Mouse (Mus musculus) G1E (cell line): ENCODE measurements around the gene Spint5. TPM values are rescaled to one million over a fixed set of nuclear protein-coding genes. Genes with fewer than 3 reads are reported as not detected.

Experiments
- ATAC-seq: 2 replicates; pipeline ENCODE4 v1.8.0; 2016; ENCODE audit warnings: mild to moderate bottlenecking; ENCODE audit not compliant: insufficient number of reproducible peaks, poor library complexity, low FRiP score, severe bottlenecking; ENCODE audit errors: extremely low read depth
- DNase-seq: peaks from one replicate; pipeline ENCODE4 v3.0.0; 2012; ENCODE audit warnings: low spot score
- H3K27me3 ChIP-seq: 2 replicates; pipeline ENCODE4 v1.6.1; 2012; ENCODE audit warnings: mild to moderate bottlenecking, low read length, inconsistent platforms; ENCODE audit not compliant: insufficient read depth
- H3K36me3 ChIP-seq: replicated peaks from 2 replicates; pipeline ENCODE3; 2012; ENCODE audit warnings: mild to moderate bottlenecking, inconsistent platforms
- H3K4me1 ChIP-seq: 2 replicates; pipeline ENCODE4 v1.6.1; 2012; ENCODE audit warnings: low read depth, low read length, inconsistent platforms, mixed read lengths; ENCODE audit not compliant: insufficient read depth
- H3K4me3 ChIP-seq: 2 replicates; pipeline ENCODE4 v1.5.1; 2012; ENCODE audit warnings: low read depth, mild to moderate bottlenecking, inconsistent platforms, low read length, moderate library complexity, mixed read lengths
- H3K9me3 ChIP-seq: replicated peaks from 2 replicates; pipeline ENCODE4 v1.6.1; 2012; ENCODE audit warnings: inconsistent platforms
- CTCF ChIP-seq: IDR thresholded peaks from 2 replicates; pipeline ENCODE4 v1.5.1; 2012; ENCODE audit warnings: low read depth, low read length, inconsistent platforms, mixed read lengths
- GATA1 ChIP-seq: IDR thresholded peaks from 2 replicates; pipeline ENCODE4 v1.6.1; 2012; ENCODE audit warnings: borderline replicate concordance, low read length, inconsistent platforms, mixed read lengths
- GATA2 ChIP-seq: IDR thresholded peaks from 2 replicates; pipeline ENCODE4 v1.6.1; 2012; ENCODE audit warnings: low read depth, low read length, inconsistent platforms, borderline replicate concordance
- POLR2AphosphoS5 ChIP-seq: IDR thresholded peaks from 2 replicates; pipeline ENCODE4 v1.6.1; 2012; ENCODE audit warnings: low read depth, low read length, inconsistent platforms; ENCODE audit not compliant: insufficient replicate concordance
- TAL1 ChIP-seq: conservative IDR thresholded peaks from 2 replicates; pipeline ENCODE4 v1.6.1; 2012; ENCODE audit warnings: low read depth, low read length, inconsistent platforms, mixed read lengths
- polyA plus RNA-seq: library from polyadenylated mRNA; stranded (reverse); fragments of >175 nt; gene quantifications from 2 replicates; pipeline ENCODE4 v1.2.3, GENCODE M21; 2012
- total RNA-seq, 2 experiments: library from RNA; stranded (forward) in 1 of 2; stranded (reverse) in 1 of 2; fragments of 200-1000 nt in 1 of 2; fragments of >200 nt in 1 of 2; fragmentation: Nextera tagmentation in 1 of 2; gene quantifications; 2 replicates each; pipeline ENCODE4 v1.2.3; 2014 to 2017

Gene Spint5
- total and polyA plus RNA-seq, 3 experiments, result not detected

GRCm38 (mm10) chr2:164678848-164679625 lies 36.1 kb upstream of the Spint5 start:
- Histone ChIP-seq H3K4me1 (peaks cover 7% of the 10 kb centered on the region), H3K9me3 (peaks cover 2% of the 10 kb centered on the region; the same call in 1 of the 2 replicates), H3K4me3 (no peak overlapping the region), H3K36me3 (no peaks in the 10 kb centered on the region), H3K27me3 (no peaks in the 10 kb centered on the region)
- TF ChIP-seq GATA1 (no peak), POLR2AphosphoS5 (no peak), CTCF (no peak), GATA2 (no peak), TAL1 (no peak)
- DNase-seq, result no peak
- peak; percentile 48; the same call in 1 of the 2 replicates for ATAC-seq

GRCm38 (mm10) chr2:164679906-164680305 lies 35.2 kb upstream of the Spint5 start:
- Histone ChIP-seq H3K36me3 (no peaks in the 10 kb centered on the region), H3K4me3 (no peak overlapping the region), H3K27me3 (0 out of 2 replicates have a peak, but pooled peaks cover under 1% of the 10 kb centered on the region), H3K9me3 (peaks cover 2% of the 10 kb centered on the region; the same call in 1 of the 2 replicates), H3K4me1 (peaks cover 7% of the 10 kb centered on the region)
- no peak for ATAC-seq
- TF ChIP-seq CTCF, result no peak
- no peak for TF ChIP-seq TAL1
- TF ChIP-seq GATA2, result no peak
- TF ChIP-seq POLR2AphosphoS5, result no peak
- TF ChIP-seq GATA1, result no peak
- no peak for DNase-seq

- H3K4me3 ChIP-seq, result no peak within 1 kb of the TSS
- H3K27me3 ChIP-seq, result peaks cover 4% of the 10 kb centered on the region; the same call in 1 of the 2 replicates
- no peak for DNase-seq
- H3K36me3 ChIP-seq, result no peaks in the 10 kb centered on the region
- H3K4me1 ChIP-seq, result peaks cover 2% of the 10 kb centered on the region
- TF ChIP-seq GATA1, result no peak
- no peaks in the 10 kb centered on the region for H3K9me3 ChIP-seq
- no peak for ATAC-seq
These were observed 30.3 kb upstream of the Spint5 start, which contains the start of gene Wfdc13 for GRCm38 (mm10) chr2:164684807-164685206. TSS of gene Wfdc13 (plus strand) at chr2:164685107.

- H3K27me3 ChIP-seq, result 0 out of 2 replicates have a peak, but pooled peaks cover 7% of the 10 kb centered on the region
- DNase-seq, result no peak
- H3K9me3 ChIP-seq, result no peaks in the 10 kb centered on the region
- no peak for ATAC-seq
- H3K4me1 ChIP-seq, result no peaks in the 10 kb centered on the region
- H3K4me3 ChIP-seq, result no peak within 1 kb of the TSS
- H3K36me3 ChIP-seq, result no peaks in the 10 kb centered on the region
- no peak for TF ChIP-seq GATA2
- TF ChIP-seq POLR2AphosphoS5, result no peak
- TF ChIP-seq GATA1, result no peak
- TF ChIP-seq TAL1, result no peak
- TF ChIP-seq CTCF, result no peak
These were observed 16.9 kb upstream of the Spint5 start, which contains the start of gene Spint4 for GRCm38 (mm10) chr2:164698201-164698600. TSS of gene Spint4 (plus strand) at chr2:164698501.

- no peak overlapping the region for H3K4me3 ChIP-seq
- H3K27me3 ChIP-seq, result 0 out of 2 replicates have a peak, but pooled peaks cover 7% of the 10 kb centered on the region
- DNase-seq (no peak), ATAC-seq (no peak)
- no peaks in the 10 kb centered on the region for H3K9me3 ChIP-seq
- no peaks in the 10 kb centered on the region for H3K4me1 ChIP-seq
- TF ChIP-seq GATA1 (no peak), GATA2 (no peak), POLR2AphosphoS5 (no peak), CTCF (no peak), TAL1 (no peak)
- H3K36me3 ChIP-seq, result no peaks in the 10 kb centered on the region
These were observed 14.1 kb upstream of the Spint5 start for GRCm38 (mm10) chr2:164700959-164701358.

- no peaks in the 10 kb centered on the region for H3K36me3 ChIP-seq
- H3K9me3 ChIP-seq, result no peaks in the 10 kb centered on the region
- DNase-seq (no peak), ATAC-seq (no peak)
- H3K4me1 ChIP-seq, result no peaks in the 10 kb centered on the region
- H3K4me3 ChIP-seq, result no peak overlapping the region
- H3K27me3 ChIP-seq, result 0 out of 2 replicates have a peak, but pooled peaks cover 7% of the 10 kb centered on the region
- no peak for TF ChIP-seq POLR2AphosphoS5
- TF ChIP-seq GATA1, result no peak
These were observed 13.3 kb upstream of the Spint5 start for GRCm38 (mm10) chr2:164701761-164702160.
